Comparison of ENCODE assay signal across 11 mouse cellular contexts in genomic region chr11:95842953-95843352, GRCm38 (mm10). TPM values are rescaled to one million over a fixed set of nuclear protein-coding genes. Genes with fewer than 3 reads are reported as not detected.
DNase-seq lines count a peak whose midpoint lies in the region; ATAC-seq and TF ChIP-seq lines count a peak whose summit lies in the region.
"Had no signal": no experiment of that assay in that cellular context is flagged by ENCODE, and none has a peak within 500 bp of the region (broad histone marks: within the 10 kb centered on the region; RNA-seq: fewer than 3 reads in every experiment).

No protein-coding gene starts in this region.

- no peak for ATAC-seq in forebrain, embryonic 13.5 days
- no peak for ATAC-seq in intestine, embryonic 16.5 days
- ATAC-seq in megakaryocyte progenitor cell, adult 5-6 weeks (replicated peaks; ENCODE audit: poor library complexity), result peak; percentile 52

- H3K27me3 ChIP-seq in forebrain, embryonic 10.5 days (ENCODE audit: poor library complexity, severe bottlenecking), result peaks cover 42% of the 10 kb centered on the region
- peaks cover 33% of the 10 kb centered on the region for H3K27me3 ChIP-seq in forebrain, embryonic 13.5 days
- no peaks in the 10 kb centered on the region for H3K27me3 ChIP-seq in intestine, embryonic 16.5 days (replicated peaks; ENCODE audit: control insufficient read depth, insufficient read depth, low read length)

- H3K4me2 ChIP-seq in forebrain, embryonic 13.5 days, result no peak overlapping the region
- H3K4me2 ChIP-seq in intestine, embryonic 16.5 days (ENCODE audit: low read depth, low read length), result no peak overlapping the region
- H3K4me2 ChIP-seq: hindbrain, embryonic 14.5 days had no signal

- TF ChIP-seq POLR2A in lung, adult 2 months (IDR thresholded peaks at IDR 0.05; ENCODE audit: borderline replicate concordance, extremely low read depth, low read depth, low read length), result peak; percentile 6; the same call in 1 of the 2 replicates

- H3K27ac ChIP-seq in forebrain, embryonic 10.5 days, result 0 out of 2 replicates have a peak overlapping the region, but pooled peaks have one; percentile 8
- no peak overlapping the region for H3K27ac ChIP-seq in forebrain, embryonic 13.5 days
- H3K27ac ChIP-seq in intestine, embryonic 16.5 days (ENCODE audit: low read length), result peak overlapping the region; percentile 43; the same call in 1 of the 2 replicates
- H3K27ac ChIP-seq: hindbrain, embryonic 14.5 days had no signal

- no peak for TF ChIP-seq CTCF in lung, adult 2 months (IDR thresholded peaks at IDR 0.05; ENCODE audit: insufficient read depth, low read length)

- WGBS in forebrain, embryonic 10.5 days, result 76% methylated on average over 5 of the region's 5 CpGs
- 82% methylated on average over 5 of the region's 5 CpGs for WGBS in forebrain, embryonic 13.5 days
- 41% methylated on average over 5 of the region's 5 CpGs for WGBS in lung, adult 2 months
- 58% methylated on average over 5 of the region's 5 CpGs for WGBS in intestine, embryonic 16.5 days

- DNase-seq in forebrain, embryonic 10.5 days (ENCODE audit: extremely low spot score, low spot score), result no peak
- no peak for DNase-seq in lung, adult 2 months
- DNase-seq in lung, postnatal 14 days, result no peak
- no peak for DNase-seq in right cerebral cortex, postnatal 36 days (ENCODE audit: low spot score in 2 of 2)
- DNase-seq in cerebellum, adult 18-20 months, result no peak
- DNase-seq: cerebellum, adult 11-12 months had no signal

- H3K9me3 ChIP-seq in forebrain, embryonic 10.5 days, result no peaks in the 10 kb centered on the region
- H3K9me3 ChIP-seq in forebrain, embryonic 13.5 days (replicated peaks), result no peaks in the 10 kb centered on the region
- H3K9me3 ChIP-seq in intestine, embryonic 16.5 days (ENCODE audit: control insufficient read depth, low read length), result no peaks in the 10 kb centered on the region

- H3K36me3 ChIP-seq in forebrain, embryonic 10.5 days (replicated peaks), result no peaks in the 10 kb centered on the region
- H3K36me3 ChIP-seq in forebrain, embryonic 13.5 days (ENCODE audit: poor library complexity, severe bottlenecking), result no peaks in the 10 kb centered on the region
- no peaks in the 10 kb centered on the region for H3K36me3 ChIP-seq in intestine, embryonic 16.5 days (ENCODE audit: control insufficient read depth, insufficient read depth, low read length)

- H3K4me1 ChIP-seq in forebrain, embryonic 10.5 days, result peaks cover 9% of the 10 kb centered on the region
- H3K4me1 ChIP-seq in forebrain, embryonic 13.5 days, result 0 out of 2 replicates have a peak, but pooled peaks cover 4% of the 10 kb centered on the region
- H3K4me1 ChIP-seq in lung, adult 2 months (ENCODE audit: control insufficient read depth, insufficient read depth, low read length), result peaks cover 24% of the 10 kb centered on the region
- peaks cover 4% of the 10 kb centered on the region; the same call in 1 of the 2 replicates for H3K4me1 ChIP-seq in intestine, embryonic 16.5 days (ENCODE audit: control insufficient read depth, insufficient read depth, low read length)

- no peak overlapping the region for H3K4me3 ChIP-seq in forebrain, embryonic 10.5 days
- H3K4me3 ChIP-seq in forebrain, embryonic 13.5 days, result no peak overlapping the region
- peak overlapping the region; percentile 63 for H3K4me3 ChIP-seq in lung, adult 2 months (replicated peaks; ENCODE audit: extremely low read depth, low read depth, low read length)
- H3K4me3 ChIP-seq in intestine, embryonic 16.5 days (ENCODE audit: low read length), result no peak overlapping the region
- H3K4me3 ChIP-seq: myocyte had no signal

- H3K9ac ChIP-seq in forebrain, embryonic 13.5 days, result no peak overlapping the region
- no peak overlapping the region for H3K9ac ChIP-seq in intestine, embryonic 16.5 days (ENCODE audit: low read depth, low read length)
- H3K9ac ChIP-seq: hindbrain, embryonic 14.5 days had no signal

RNA-seq across cellular contexts. Expression of gene Abi3, which starts 0.7 kb away (rescaled TPM):
- 2.3 and 4.6 TPM in 2 replicates for polyA plus RNA-seq in forebrain, embryonic 10.5 days (2016; fragmentation: Nextera tagmentation; extraction: Ambion mirVana)
- 0.96 and 1.5 TPM in 2 replicates for polyA plus RNA-seq in forebrain, embryonic 13.5 days (2015; fragmentation: Nextera tagmentation; extraction: Ambion mirVana)
- polyA plus RNA-seq in lung, adult 2 months (2012; rRNA removed), result 141 and 169 TPM in 2 replicates
- polyA plus RNA-seq in intestine, embryonic 16.5 days (2015; fragmentation: Nextera tagmentation; extraction: Ambion mirVana), result 8.7 and 10.3 TPM in 2 replicates
- total RNA-seq in megakaryocyte progenitor cell, adult 5-6 weeks (2015), result 1.5 and 5.0 TPM in 2 replicates
- 1.8 and 3.0 TPM in 2 replicates for total RNA-seq in megakaryocyte progenitor cell, adult 5-6 weeks (2017)

RNA-seq across cellular contexts. Expression of gene Gngt2, which starts 5.9 kb away (rescaled TPM):
- polyA plus RNA-seq in forebrain, embryonic 10.5 days (2016; fragmentation: Nextera tagmentation; extraction: Ambion mirVana), result 6.7 and 7.3 TPM in 2 replicates
- 1.4 and 2.8 TPM in 2 replicates for polyA plus RNA-seq in forebrain, embryonic 13.5 days (2015; fragmentation: Nextera tagmentation; extraction: Ambion mirVana)
- polyA plus RNA-seq in lung, adult 2 months (2012; rRNA removed), result 18.1 and 31.9 TPM in 2 replicates
- 17.3 and 17.4 TPM in 2 replicates for polyA plus RNA-seq in intestine, embryonic 16.5 days (2015; fragmentation: Nextera tagmentation; extraction: Ambion mirVana)
- 4.3 and 9.3 TPM in 2 replicates for total RNA-seq in megakaryocyte progenitor cell, adult 5-6 weeks (2015)
- total RNA-seq in megakaryocyte progenitor cell, adult 5-6 weeks (2017), result 4.0 TPM in 2 replicates

RNA-seq across cellular contexts. Expression of gene Phospho1, which starts 18.7 kb away (rescaled TPM):
- not detected in 2 replicates for polyA plus RNA-seq in forebrain, embryonic 10.5 days (2016; fragmentation: Nextera tagmentation; extraction: Ambion mirVana)
- not detected in 2 replicates for polyA plus RNA-seq in forebrain, embryonic 13.5 days (2015; fragmentation: Nextera tagmentation; extraction: Ambion mirVana)
- polyA plus RNA-seq in lung, adult 2 months (2012; rRNA removed), result 85.8 and 128 TPM in 2 replicates
- 0.43 and 0.51 TPM in 2 replicates for polyA plus RNA-seq in intestine, embryonic 16.5 days (2015; fragmentation: Nextera tagmentation; extraction: Ambion mirVana)
- total RNA-seq in megakaryocyte progenitor cell, adult 5-6 weeks (2015), result 0.47 and 1.3 TPM in 2 replicates
- total RNA-seq in megakaryocyte progenitor cell, adult 5-6 weeks (2017), result 0.62 TPM in 1 of 2 replicates, not detected in the other

Comparison
In these comparisons a context has a peak if more than half of its experiments do, and no peak if none do; other contexts are left out.
1. RNA of gene Abi3, which starts 0.7 kb away (polyA plus RNA-seq): 141 to 169 TPM in lung, adult 2 months; 8.7 to 10.3 TPM in intestine, embryonic 16.5 days, 2.3 to 4.6 TPM in forebrain, embryonic 10.5 days and 0.96 to 1.5 TPM in forebrain, embryonic 13.5 days; every median in the first group is over 10 times any median in the second.
2. RNA of gene Phospho1, which starts 18.7 kb away (polyA plus RNA-seq): 85.8 to 128 TPM in lung, adult 2 months; 0.43 to 0.51 TPM in intestine, embryonic 16.5 days, not detected in forebrain, embryonic 13.5 days and not detected in forebrain, embryonic 10.5 days; every median in the first group is over 10 times any median in the second.